Mouse (Mus musculus) C3H10T1/2 (cell line): ENCODE results near the gene Olfr122. TPM values are rescaled to one million over a fixed set of nuclear protein-coding genes. Genes with fewer than 3 reads are reported as not detected.

Experiments used
- polyA plus RNA-seq, 2 experiments: library from polyadenylated mRNA; unstranded; fragments of >200 nt; fragmentation: generic; extraction: Trizol; gene quantifications; one replicate each; pipeline ENCODE4 v1.2.1; 2012; ENCODE audit warnings: missing spikeins in 2 of 2

Gene Olfr122
- polyA plus RNA-seq, result not detected

GRCm38 (mm10) chr17:37768307-37768706 is at the start of gene Olfr122:
TSS of gene Olfr122 (plus strand) at chr17:37768607.

GRCm38 (mm10) chr17:37721508-37721907 is 46.9 kb upstream of the Olfr122 start, which contains the start of gene Olfr120:
TSS of gene Olfr120 (plus strand) at chr17:37721808.

GRCm38 (mm10) chr17:37793229-37793628 is 24.8 kb downstream of the Olfr122 start, which contains the start of gene Olfr123:
TSS of gene Olfr123 (plus strand) at chr17:37793529.

GRCm38 (mm10) chr17:37799588-37799987 is 31.2 kb downstream of the Olfr122 start, which contains the start of gene Olfr124:
TSS of gene Olfr124 (plus strand) at chr17:37799888.

Other genes with a start within 250 kb of the Olfr122 start
- not detected for gene Olfr112, start 199.2 kb upstream of the Olfr122 start, polyA plus RNA-seq
- gene Olfr113, start 190.9 kb upstream of the Olfr122 start, polyA plus RNA-seq, result not detected
- gene Olfr114, start 175.9 kb upstream of the Olfr122 start, polyA plus RNA-seq, result not detected
- not detected for gene Olfr115, start 141.5 kb upstream of the Olfr122 start, polyA plus RNA-seq
- gene Olfr116, start 141.4 kb upstream of the Olfr122 start, polyA plus RNA-seq, result not detected
- not detected for gene Olfr117, start 104.8 kb upstream of the Olfr122 start, polyA plus RNA-seq
- gene Olfr118, start 101.6 kb upstream of the Olfr122 start, polyA plus RNA-seq, result not detected
- not detected for gene Olfr119, start 72.0 kb upstream of the Olfr122 start, polyA plus RNA-seq
- gene Olfr120, start 46.8 kb upstream of the Olfr122 start, polyA plus RNA-seq, result not detected
- not detected for gene Olfr121, start 19.8 kb upstream of the Olfr122 start, polyA plus RNA-seq
- gene Olfr123, start 24.9 kb downstream of the Olfr122 start, polyA plus RNA-seq, result not detected
- gene Olfr124, start 31.3 kb downstream of the Olfr122 start, polyA plus RNA-seq, result not detected
- not detected for gene Olfr125, start 64.3 kb downstream of the Olfr122 start, polyA plus RNA-seq
- not detected for gene Olfr126, start 78.9 kb downstream of the Olfr122 start, polyA plus RNA-seq
- not detected for gene Olfr127, start 131.8 kb downstream of the Olfr122 start, polyA plus RNA-seq
- gene Olfr128, start 151.9 kb downstream of the Olfr122 start, polyA plus RNA-seq, result not detected
- not detected for gene Olfr761, start 184.5 kb downstream of the Olfr122 start, polyA plus RNA-seq